7 mouse cellular contexts compared by ENCODE assay signal in genomic region chr14:9393271-9393771, GRCm38 (mm10).
DNase-seq lines count a peak whose midpoint lies in the region; ATAC-seq and TF ChIP-seq lines count a peak whose summit lies in the region.

No protein-coding gene starts in this region.

- H3K4me3 ChIP-seq in hindbrain, embryonic 13.5 days = no peak overlapping the region
- H3K4me3 ChIP-seq in small intestine, adult 2 months (ENCODE audit: low read depth, low read length) = no peak overlapping the region

- no peaks in the 10 kb centered on the region for H3K4me1 ChIP-seq in hindbrain, embryonic 13.5 days (replicated peaks)
- H3K4me1 ChIP-seq in small intestine, adult 2 months (ENCODE audit: control insufficient read depth, insufficient read depth, insufficient read length, low read length) = no peaks in the 10 kb centered on the region

- H3K4me2 ChIP-seq in hindbrain, embryonic 13.5 days = no peak overlapping the region

- TF ChIP-seq CTCF in small intestine, adult 2 months (IDR thresholded peaks at IDR 0.05; ENCODE audit: extremely low read depth, insufficient read length, insufficient replicate concordance, low read depth, low read length) = peak; percentile 75; the same call in 1 of the 2 replicates

- DNase-seq in T-cell, adult 2 months (ENCODE audit: low spot score) = peak; percentile 3
- DNase-seq in cerebellum, adult 9-11 months = peak; percentile 19
- DNase-seq in frontal cortex, postnatal 36 days (ENCODE audit: low spot score in 2 of 2) = peak; percentile 79 to 81
- DNase-seq in layer of hippocampus, postnatal 14 days (ENCODE audit: low spot score in 2 of 2) = peak; percentile 83 to 90

- no peak overlapping the region for H3K27ac ChIP-seq in hindbrain, embryonic 13.5 days
- no peak overlapping the region for H3K27ac ChIP-seq in small intestine, adult 2 months (ENCODE audit: insufficient read depth, low read depth, low read length)

- 16% methylated on average over 4 of the region's 4 CpGs for WGBS in hindbrain, embryonic 13.5 days
- 11% methylated on average over 4 of the region's 4 CpGs for WGBS in small intestine, adult 2 months

- no peak for TF ChIP-seq POLR2A in small intestine, adult 2 months (IDR thresholded peaks at IDR 0.05; ENCODE audit: low read depth, low read length)

- no peaks in the 10 kb centered on the region for H3K36me3 ChIP-seq in hindbrain, embryonic 13.5 days
- no peaks in the 10 kb centered on the region for H3K36me3 ChIP-seq in small intestine, adult 2 months (ENCODE audit: control insufficient read depth, insufficient read depth, low read length)

- ATAC-seq in hindbrain, embryonic 13.5 days (ENCODE audit: low FRiP score) = peak; percentile 61; the same call in 1 of the 2 replicates
- ATAC-seq in megakaryocyte progenitor cell, adult 5-6 weeks (replicated peaks; ENCODE audit: poor library complexity) = peak; percentile 83

- H3K27me3 ChIP-seq in hindbrain, embryonic 13.5 days = no peaks in the 10 kb centered on the region
- H3K27me3 ChIP-seq in small intestine, adult 2 months (ENCODE audit: control insufficient read depth, insufficient read depth, low read length) = no peaks in the 10 kb centered on the region

- no peaks in the 10 kb centered on the region for H3K9me3 ChIP-seq in hindbrain, embryonic 13.5 days

- no peak overlapping the region for H3K9ac ChIP-seq in hindbrain, embryonic 13.5 days

Comparison
In these comparisons a context has a peak if more than half of its experiments do, and no peak if none do; other contexts are left out.
1. DNase-seq: peak in every context shown above with its lines; median percentile 86 in layer of hippocampus, postnatal 14 days; 80 in frontal cortex, postnatal 36 days; 19 in cerebellum, adult 9-11 months; 3 in T-cell, adult 2 months.